Mouse (Mus musculus): ENCODE data around the gene Dnajc11. TPM values are rescaled to one million over a fixed set of nuclear protein-coding genes. Genes with fewer than 3 reads are reported as not detected.

The Dnajc11 gene
- 39.6 and 40.2 TPM in 2 replicates for polyA plus RNA-seq (2015; fragmentation: Nextera tagmentation; extraction: Ambion mirVana)

GRCm38 (mm10) chr4:151933505-151934214 lies at the start of gene Dnajc11:
Gene Dnajc11 (plus strand): TSS chr4:151933691.

DNA sequence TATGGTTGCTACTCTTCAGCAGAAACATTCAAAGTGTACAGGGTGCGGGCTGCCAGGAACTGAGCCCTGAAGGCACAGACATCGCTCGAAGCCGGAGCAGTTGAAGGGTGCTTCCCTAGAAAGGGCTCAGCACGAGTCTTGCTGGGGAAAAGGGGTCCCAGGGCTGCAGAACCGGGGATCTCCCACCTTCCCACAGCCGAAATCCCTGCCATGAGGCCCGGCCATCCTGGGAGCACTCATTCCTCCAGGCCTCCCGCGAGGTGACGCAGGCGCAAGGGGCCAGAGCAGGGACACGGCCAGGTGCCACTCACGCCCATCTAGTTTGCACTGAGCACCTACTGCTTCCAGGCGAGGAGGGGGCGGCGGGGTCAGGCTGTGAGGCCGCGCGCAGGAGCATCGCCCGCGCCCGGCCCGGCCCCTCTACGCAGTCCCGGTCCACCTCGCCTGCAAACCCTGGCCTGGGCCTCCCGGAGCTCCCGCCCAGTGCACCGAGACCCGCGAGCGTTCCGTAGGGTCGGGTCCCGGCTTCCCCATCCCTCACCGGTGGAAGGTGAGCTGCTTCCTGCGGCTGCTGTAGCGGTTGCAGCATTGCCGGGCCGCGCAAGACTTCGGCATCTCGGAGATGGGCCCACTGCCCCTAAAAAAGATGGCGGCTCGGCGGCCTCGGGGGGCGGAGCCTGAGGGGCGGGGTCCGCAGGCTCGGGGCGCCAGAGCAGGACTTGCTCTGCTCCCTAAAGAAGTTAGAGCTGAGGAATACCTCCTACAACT lies 55.0 kb downstream of the Dnajc11 start, which contains the start of gene Thap3:
Thap3 (minus strand) TSS at position 656 of the 768 bp plus-strand sequence.

DNA sequence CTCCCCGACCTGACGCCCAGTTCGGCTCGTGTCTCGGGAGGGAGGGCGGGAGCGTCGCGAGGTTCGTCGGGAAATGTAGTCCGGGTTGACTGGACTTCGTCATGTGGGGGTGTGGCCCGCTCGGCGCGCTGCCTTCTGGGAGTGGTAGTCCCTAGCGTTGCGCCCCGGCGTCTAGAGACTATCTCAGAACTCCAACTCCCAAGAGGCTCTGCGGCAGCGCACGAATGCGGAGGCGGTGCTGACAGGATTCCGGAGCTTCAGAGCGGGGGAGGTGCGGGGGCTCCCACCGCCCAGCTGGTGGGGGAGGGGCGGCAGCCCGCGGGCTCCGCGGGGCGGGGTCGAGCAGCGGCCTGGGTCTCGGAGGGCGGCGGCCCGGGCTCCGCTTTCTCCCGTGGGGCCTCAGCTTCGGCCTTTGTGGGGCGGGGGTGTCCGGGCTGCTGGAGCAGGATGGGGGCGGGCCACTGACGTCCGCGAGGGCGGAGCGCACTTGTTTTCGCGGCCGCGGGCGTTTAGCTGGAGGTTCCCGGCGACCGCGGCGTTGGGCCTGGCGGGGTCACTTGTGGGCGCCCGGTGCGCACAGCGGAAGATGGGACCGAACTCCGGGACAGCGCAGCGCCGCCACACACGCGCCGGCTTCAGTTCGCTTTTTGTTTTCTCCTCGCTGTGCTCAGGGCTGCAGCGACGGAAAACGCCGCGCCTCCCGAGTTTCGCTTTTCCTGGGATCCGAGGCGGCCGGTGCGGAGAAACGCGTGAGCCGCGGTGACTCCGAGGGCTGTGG lies 62.9 kb downstream of the Dnajc11 start, which contains the start of gene Phf13:
Phf13 (minus strand) TSS at position 86 of the 778 bp plus-strand sequence.

DNA sequence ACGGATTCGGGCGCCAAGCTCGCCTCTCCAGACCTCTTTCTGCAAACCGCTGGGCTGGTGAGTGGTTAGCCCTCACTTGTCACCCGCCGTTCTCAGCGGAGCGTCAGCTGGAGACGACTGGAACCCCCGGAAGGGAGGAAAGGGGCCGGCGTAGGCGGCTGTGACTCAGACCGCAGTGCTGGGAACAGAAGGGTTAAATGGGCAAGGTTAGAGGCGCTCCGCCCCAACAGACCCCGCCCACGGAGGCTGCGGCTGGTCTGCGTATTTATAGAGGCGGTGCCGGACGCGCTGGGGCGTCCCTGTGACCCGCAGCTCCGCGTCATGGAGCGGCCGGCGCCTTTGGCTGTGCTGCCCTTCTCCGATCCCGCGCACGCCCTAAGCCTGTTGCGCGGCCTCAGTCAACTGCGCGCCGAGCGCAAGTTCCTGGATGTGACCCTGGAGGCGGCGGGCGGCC lies 75.2 kb downstream of the Dnajc11 start, which contains the start of gene Klhl21:
Klhl21 (plus strand) TSS at position 182 of the 454 bp plus-strand sequence.

DNA sequence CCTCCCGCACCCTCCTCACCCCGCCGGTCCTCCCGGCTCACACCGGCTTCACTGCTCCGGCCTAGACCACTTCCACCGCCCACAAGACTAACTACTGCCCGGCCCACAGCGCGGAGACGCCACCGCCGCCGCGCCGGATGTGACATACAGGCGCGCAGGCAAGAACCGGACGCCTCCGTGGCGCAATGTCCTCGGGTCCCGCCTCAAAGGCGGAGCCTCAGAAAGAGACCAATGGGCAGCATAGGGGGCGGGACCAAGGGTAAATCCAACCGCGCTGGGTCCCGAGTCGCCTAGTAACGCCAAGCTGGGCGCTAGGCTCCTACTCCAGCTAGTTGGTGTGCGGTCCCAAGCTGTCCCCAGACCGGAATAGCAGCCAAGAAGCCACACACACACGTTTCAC lies 94.0 kb downstream of the Dnajc11 start, which contains the start of gene Zbtb48:
Zbtb48 (minus strand) TSS at position 148 of the 400 bp plus-strand sequence.

Other genes with a start within 250 kb of the Dnajc11 start
- 161 and 184 TPM in 2 replicates for gene Camta1, start 71.8 kb upstream of the Dnajc11 start, polyA plus RNA-seq (2015; fragmentation: Nextera tagmentation; extraction: Ambion mirVana)
- 64.5 and 70.0 TPM in 2 replicates for gene Thap3, start 55.3 kb downstream of the Dnajc11 start, polyA plus RNA-seq (2015; fragmentation: Nextera tagmentation; extraction: Ambion mirVana)
- 13.1 and 13.8 TPM in 2 replicates for gene Phf13, start 62.6 kb downstream of the Dnajc11 start, polyA plus RNA-seq (2015; fragmentation: Nextera tagmentation; extraction: Ambion mirVana)
- 30.0 and 33.1 TPM in 2 replicates for gene Klhl21, start 75.1 kb downstream of the Dnajc11 start, polyA plus RNA-seq (2015; fragmentation: Nextera tagmentation; extraction: Ambion mirVana)
- 5.7 and 7.2 TPM in 2 replicates for gene Zbtb48, start 94.0 kb downstream of the Dnajc11 start, polyA plus RNA-seq (2015; fragmentation: Nextera tagmentation; extraction: Ambion mirVana)
- 3.2 and 4.5 TPM in 2 replicates for gene Tas1r1, start 104.9 kb downstream of the Dnajc11 start, polyA plus RNA-seq (2015; fragmentation: Nextera tagmentation; extraction: Ambion mirVana)
- gene Nol9, start 105.6 kb downstream of the Dnajc11 start, polyA plus RNA-seq (2015; fragmentation: Nextera tagmentation; extraction: Ambion mirVana) = 8.6 and 8.7 TPM in 2 replicates
- gene Plekhg5, start 138.8 kb downstream of the Dnajc11 start, polyA plus RNA-seq (2015; fragmentation: Nextera tagmentation; extraction: Ambion mirVana) = 9.2 and 10.1 TPM in 2 replicates
- 0.28 and 0.49 TPM in 2 replicates for gene Tnfrsf25, start 182.2 kb downstream of the Dnajc11 start, polyA plus RNA-seq (2015; fragmentation: Nextera tagmentation; extraction: Ambion mirVana)
- 1.1 TPM in 2 replicates for gene Espn, start 218.7 kb downstream of the Dnajc11 start, polyA plus RNA-seq (2015; fragmentation: Nextera tagmentation; extraction: Ambion mirVana)
- not detected in 2 replicates for gene Hes2, start 225.2 kb downstream of the Dnajc11 start, polyA plus RNA-seq (2015; fragmentation: Nextera tagmentation; extraction: Ambion mirVana)
- gene Acot7, start 244.4 kb downstream of the Dnajc11 start, polyA plus RNA-seq (2015; fragmentation: Nextera tagmentation; extraction: Ambion mirVana) = 21.3 and 23.8 TPM in 2 replicates